Mouse (Mus musculus) brain, embryonic 14.5 days (tissue): ENCODE data around the gene Brwd1.

ENCODE experiments used
- CTCF ChIP-seq: fragments of 200-500 bp; IDR thresholded peaks from 2 replicates; pipeline ENCODE4 v1.5.1; 2012; ENCODE audit warnings: inconsistent platforms, mild to moderate bottlenecking, moderate library complexity, borderline replicate concordance; ENCODE audit not compliant: insufficient read depth, insufficient read length; ENCODE audit errors: extremely low read depth
- POLR2A ChIP-seq: fragments of 200-500 bp; IDR thresholded peaks from 2 replicates; pipeline ENCODE4 v1.6.1; 2012; ENCODE audit warnings: mild to moderate bottlenecking, inconsistent platforms, borderline replicate concordance; ENCODE audit not compliant: poor library complexity, insufficient read depth, insufficient read length, severe bottlenecking; ENCODE audit errors: extremely low read depth

- TF ChIP-seq CTCF (no peak), POLR2A (no peak)
Observed at GRCm38 (mm10) chr16:96026256-96026655, 56.1 kb downstream of the Brwd1 start.
